Mouse (Mus musculus) macrophage (primary cell): ENCODE results near the gene Dgcr6. TPM values are rescaled to one million over a fixed set of nuclear protein-coding genes. Genes with fewer than 3 reads are reported as not detected.
"Not testable (repeated sequence)": the region's sequence is repeated elsewhere in the genome, so short reads cannot be mapped to it uniquely, and the experiment has no call there.

Source experiments
- H3K27ac ChIP-seq: fragments of 350-480 bp; formaldehyde crosslinking; 2 replicates; pipeline ENCODE4 v1.9.0; 2021
- H3K36me3 ChIP-seq: fragments of 350-480 bp; formaldehyde crosslinking; 2 replicates; pipeline ENCODE4 v1.9.0; 2021; ENCODE audit errors: inconsistent target
- H3K4me3 ChIP-seq: fragments of 350-480 bp; formaldehyde crosslinking; 2 replicates; pipeline ENCODE4 v1.9.0; 2021; ENCODE audit errors: inconsistent target
- H3K79me2 ChIP-seq: fragments of 350-480 bp; formaldehyde crosslinking; 2 replicates; pipeline ENCODE4 v1.9.0; 2021; ENCODE audit errors: inconsistent target
- WGBS: methylation state at CpG from one replicate; pipeline ENCODE4 v1.1.7; 2026; ENCODE audit warnings: inconsistent platforms; ENCODE audit not compliant: missing documents; 5-methylcytosine and 5-hydroxymethylcytosine counted together
- polyA plus RNA-seq: library from polyadenylated mRNA; stranded (reverse); fragments of 250-400 nt; gene quantifications from 3 replicates; pipeline ENCODE4 v1.2.4, GENCODE M21; 2018; ENCODE audit warnings: inconsistent platforms
- total RNA-seq, 78 experiments: library from RNA; depleted of rRNA; stranded (reverse); fragments of 250-400 nt; gene quantifications; 1 replicate in 9 of 78; 2 replicates in 24 of 78; 3 replicates in 43 of 78; 4 replicates in 2 of 78; pipeline ENCODE4 v1.2.4; 2018; ENCODE audit warnings: inconsistent platforms in 56 of 78

The Dgcr6 gene
- total RNA-seq (2018; cell fraction: chromatin; rRNA removed) = 10 to 100 TPM in 4 of 26 experiments, 1 to 10 TPM in 22; 1.3 to 15.1 (median 6.2) TPM
- total RNA-seq (2018; cell fraction: cytosol; rRNA removed) = 10 to 100 TPM; 18.8 to 35.2 (median 26.3) TPM
- total RNA-seq (2018; cell fraction: nucleus; rRNA removed) = 10 to 100 TPM in 10 of 26 experiments, 1 to 10 TPM in 16; 4.9 to 19.6 (median 8.2) TPM
- 7.8 to 20.7 TPM (median 20.1 TPM) in 3 replicates for polyA plus RNA-seq

GRCm38 (mm10) chr16:18052731-18053202 lies at the start of gene Dgcr6:
TSS of gene Dgcr6 (plus strand) at chr16:18052860.
- Histone ChIP-seq H3K36me3 (no peaks in the 10 kb centered on the region), H3K79me2 (no peaks in the 10 kb centered on the region), H3K4me3 (no peak within 1 kb of the TSS), H3K27ac (no peak within 1 kb of the TSS)
- WGBS = 18% methylated on average over 11 of the region's 11 CpGs

GRCm38 (mm10) chr16:18004589-18004988 lies 48.1 kb upstream of the Dgcr6 start:
- Histone ChIP-seq H3K79me2 (no peaks in the 10 kb centered on the region), H3K4me3 (no peak overlapping the region), H3K36me3 (no peaks in the 10 kb centered on the region), H3K27ac (no peak overlapping the region)
- WGBS = 28% methylated on average over 5 of the region's 5 CpGs

- Histone ChIP-seq H3K36me3 (no peaks in the 10 kb centered on the region), H3K27ac (no peak overlapping the region), H3K4me3 (no peak overlapping the region), H3K79me2 (no peaks in the 10 kb centered on the region)
- 56% methylated on average over 4 of the region's 4 CpGs for WGBS
Observed at GRCm38 (mm10) chr16:18007083-18007482, 45.6 kb upstream of the Dgcr6 start.

- H3K36me3 ChIP-seq = no peaks in the 10 kb centered on the region
- H3K4me3 ChIP-seq = no peak overlapping the region
- no peaks in the 10 kb centered on the region for H3K79me2 ChIP-seq
- H3K27ac ChIP-seq = no peak overlapping the region
- 91% methylated on average over 2 of the region's 6 CpGs for WGBS
Observed at GRCm38 (mm10) chr16:18011101-18011500, 41.6 kb upstream of the Dgcr6 start.

GRCm38 (mm10) chr16:18016482-18016881 lies 36.2 kb upstream of the Dgcr6 start:
- 80% methylated on average over 1 of the region's 4 CpGs for WGBS

GRCm38 (mm10) chr16:18022780-18023557 lies 29.7 kb upstream of the Dgcr6 start:
- no peak overlapping the region for H3K4me3 ChIP-seq
- no peaks in the 10 kb centered on the region for H3K36me3 ChIP-seq
- WGBS = 87% methylated on average over 8 of the region's 8 CpGs
- H3K27ac ChIP-seq = no peak overlapping the region
- no peaks in the 10 kb centered on the region for H3K79me2 ChIP-seq

More at GRCm38 (mm10) chr16:18016482-18016881, 36.2 kb upstream of the Dgcr6 start:
- not testable (repeated sequence) for H3K36me3 ChIP-seq, H3K79me2 ChIP-seq, H3K4me3 ChIP-seq, H3K27ac ChIP-seq

- no peak overlapping the region for H3K4me3 ChIP-seq
- H3K27ac ChIP-seq = no peak overlapping the region
- H3K79me2 ChIP-seq = no peaks in the 10 kb centered on the region
- 69% methylated on average over 2 of the region's 2 CpGs for WGBS
- no peaks in the 10 kb centered on the region for H3K36me3 ChIP-seq
Observed at GRCm38 (mm10) chr16:18027371-18027770, 25.3 kb upstream of the Dgcr6 start.

- Histone ChIP-seq H3K36me3 (no peaks in the 10 kb centered on the region), H3K79me2 (no peaks in the 10 kb centered on the region), H3K27ac (no peak overlapping the region), H3K4me3 (no peak overlapping the region)
- 46% methylated on average over 2 of the region's 2 CpGs for WGBS
Observed at GRCm38 (mm10) chr16:18031752-18032151, 20.9 kb upstream of the Dgcr6 start.

- 91% methylated on average over 4 of the region's 4 CpGs for WGBS
- Histone ChIP-seq H3K36me3 (no peaks in the 10 kb centered on the region), H3K27ac (no peak overlapping the region), H3K79me2 (no peaks in the 10 kb centered on the region), H3K4me3 (no peak overlapping the region)
Observed at GRCm38 (mm10) chr16:18033289-18033688, 19.4 kb upstream of the Dgcr6 start.

GRCm38 (mm10) chr16:18034286-18034685 lies 18.4 kb upstream of the Dgcr6 start:
- Histone ChIP-seq H3K27ac (no peak overlapping the region), H3K36me3 (no peaks in the 10 kb centered on the region), H3K79me2 (no peaks in the 10 kb centered on the region), H3K4me3 (no peak overlapping the region)
- 83% methylated on average over 4 of the region's 4 CpGs for WGBS

- H3K36me3 ChIP-seq = no peaks in the 10 kb centered on the region
- H3K27ac ChIP-seq = no peak overlapping the region
- no peak overlapping the region for H3K4me3 ChIP-seq
- WGBS = 43% methylated on average over 16 of the region's 16 CpGs
- H3K79me2 ChIP-seq = no peaks in the 10 kb centered on the region
Observed at GRCm38 (mm10) chr16:18036425-18036955, 16.2 kb upstream of the Dgcr6 start.

GRCm38 (mm10) chr16:18037025-18037424 lies 15.6 kb upstream of the Dgcr6 start:
- no peaks in the 10 kb centered on the region for H3K36me3 ChIP-seq
- no peaks in the 10 kb centered on the region for H3K79me2 ChIP-seq
- WGBS = 61% methylated on average over 9 of the region's 9 CpGs
- H3K4me3 ChIP-seq = no peak overlapping the region
- H3K27ac ChIP-seq = no peak overlapping the region

- Histone ChIP-seq H3K4me3 (no peak overlapping the region), H3K36me3 (no peaks in the 10 kb centered on the region), H3K27ac (no peak overlapping the region), H3K79me2 (no peaks in the 10 kb centered on the region)
- WGBS = 96% methylated on average over 10 of the region's 10 CpGs
Observed at GRCm38 (mm10) chr16:18044991-18045390, 7.7 kb upstream of the Dgcr6 start.

GRCm38 (mm10) chr16:18047660-18048059 lies 5.0 kb upstream of the Dgcr6 start:
- Histone ChIP-seq H3K36me3 (no peaks in the 10 kb centered on the region), H3K79me2 (no peaks in the 10 kb centered on the region), H3K27ac (no peak overlapping the region), H3K4me3 (no peak overlapping the region)
- 0% methylated on average over 3 of the region's 3 CpGs for WGBS

- Histone ChIP-seq H3K36me3 (no peaks in the 10 kb centered on the region), H3K4me3 (no peak overlapping the region), H3K79me2 (no peaks in the 10 kb centered on the region), H3K27ac (no peak overlapping the region)
- 8% methylated on average over 8 of the region's 8 CpGs for WGBS
Observed at GRCm38 (mm10) chr16:18048071-18048470, 4.6 kb upstream of the Dgcr6 start.
